Mouse (Mus musculus): ENCODE results near the gene Esrrg. TPM values are rescaled to one million over a fixed set of nuclear protein-coding genes. Genes with fewer than 3 reads are reported as not detected.
A peak's percentile ranks its signal among the peaks of the same experiment; 100 is the strongest.

Esrrg gene
- polyA plus RNA-seq, 1 experiment: 13.9 TPM

DNA sequence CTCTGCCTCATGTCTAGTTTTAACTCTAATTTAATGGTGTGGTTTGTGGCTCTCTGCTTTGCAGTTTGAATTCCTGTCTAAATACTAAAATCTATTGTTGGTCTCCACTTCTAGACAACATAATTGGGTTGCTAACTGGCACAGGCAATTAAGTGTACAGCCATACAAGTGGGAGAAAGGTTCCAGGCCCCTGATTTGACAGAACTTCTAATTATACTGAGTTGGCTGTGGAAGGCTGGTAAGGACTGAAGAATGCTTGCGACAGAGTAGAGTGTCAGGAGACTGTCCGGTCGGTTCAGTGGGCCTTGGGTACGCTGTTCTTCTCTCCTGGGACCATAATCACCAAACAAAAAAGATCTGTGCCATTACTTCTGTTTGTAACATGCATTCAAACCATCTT is 96.3 kb downstream of the Esrrg start:
- DNase-seq (ENCODE audit: extremely low spot score in 1 of 2, low spot score in 1 of 2): no peak

DNA sequence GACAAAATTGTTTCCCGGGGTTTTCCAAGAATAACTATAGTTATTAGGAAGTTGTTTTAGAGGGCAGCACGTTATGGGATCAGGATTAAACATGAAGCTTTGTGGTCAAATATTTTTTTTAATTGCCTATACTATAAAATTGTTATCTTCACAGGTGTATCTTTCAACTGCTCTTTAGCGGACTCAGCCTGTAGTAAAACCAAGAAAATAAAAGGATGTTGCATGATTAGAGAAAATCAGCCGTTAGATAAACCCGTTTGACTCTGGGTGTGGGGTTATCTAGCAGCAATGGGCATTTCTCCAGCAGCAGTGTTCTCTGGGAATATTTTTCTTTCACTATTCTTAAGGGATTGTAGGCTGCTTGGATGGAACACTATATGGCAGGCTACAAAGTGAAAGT is 96.8 kb downstream of the Esrrg start:
- DNase-seq (ENCODE audit: extremely low spot score in 1 of 2, low spot score in 1 of 2): no peak

DNA sequence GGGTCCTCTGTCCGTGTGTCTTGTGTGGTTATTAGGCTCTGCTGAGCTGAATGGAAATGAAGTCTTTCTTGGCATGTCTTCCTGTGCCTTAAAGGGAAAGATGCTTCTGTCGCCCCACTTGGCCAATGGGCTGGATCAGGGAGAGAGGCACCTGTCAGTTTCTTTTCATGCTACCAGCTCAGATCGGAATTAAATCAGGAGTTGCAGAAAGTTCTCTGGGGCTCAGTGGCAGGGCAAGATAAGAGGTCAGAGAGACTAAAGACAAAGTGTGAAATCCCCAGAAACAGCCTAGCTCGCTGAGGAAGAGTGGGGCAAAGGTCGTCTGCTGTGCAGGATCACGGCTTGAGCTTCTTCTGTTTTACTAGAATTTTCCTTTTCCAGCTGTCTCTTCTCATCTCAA is 97.5 kb downstream of the Esrrg start:
- DNase-seq (ENCODE audit: extremely low spot score in 1 of 2, low spot score in 1 of 2): no peak

DNA sequence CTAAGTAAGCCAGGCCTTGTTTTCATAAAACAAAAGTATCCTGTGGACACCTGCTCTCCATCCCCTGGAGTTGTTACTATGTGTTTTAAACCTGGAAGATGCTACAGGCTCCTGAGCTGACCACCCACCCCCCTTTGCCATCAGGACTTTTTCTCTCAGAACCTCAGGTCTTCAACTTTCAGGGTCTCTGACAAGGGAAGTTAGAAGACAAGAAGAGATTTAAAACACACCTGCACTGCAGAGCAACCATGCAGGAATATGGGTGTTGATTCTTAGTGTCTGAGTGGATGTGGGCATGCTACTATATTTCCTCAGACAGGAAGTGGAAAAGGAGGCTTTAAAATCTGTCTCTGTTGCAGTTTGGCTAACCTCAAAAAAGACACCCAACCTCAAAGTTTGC is 98.6 kb downstream of the Esrrg start:
- DNase-seq (ENCODE audit: extremely low spot score in 1 of 2, low spot score in 1 of 2): no peak

DNA sequence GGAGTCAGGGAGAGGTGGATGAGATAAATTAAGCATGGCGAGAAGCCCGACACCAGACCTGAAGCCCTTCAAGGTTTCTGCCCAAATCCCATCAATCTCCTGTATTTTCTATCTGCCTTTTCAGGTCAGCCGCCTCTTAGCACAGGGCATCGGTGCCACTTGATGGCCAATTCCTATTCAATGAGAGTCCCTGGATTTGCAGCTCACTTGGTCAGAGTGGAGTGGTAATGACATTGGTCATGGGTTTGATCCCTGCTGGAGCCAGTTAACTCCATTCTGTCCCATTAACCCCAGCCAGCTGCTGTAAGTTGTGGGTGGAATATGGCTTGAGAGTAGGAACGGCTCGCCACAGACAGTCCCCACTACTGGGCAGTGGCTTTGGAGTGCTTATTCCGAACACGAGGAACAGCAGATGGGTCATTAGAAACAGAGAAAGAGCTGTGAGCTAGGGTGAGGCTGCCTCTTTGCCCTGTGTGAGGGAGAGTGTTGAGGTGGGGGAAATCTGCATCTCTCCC is 101.9 kb downstream of the Esrrg start:
- DNase-seq (ENCODE audit: extremely low spot score in 1 of 2, low spot score in 1 of 2): no peak

DNA sequence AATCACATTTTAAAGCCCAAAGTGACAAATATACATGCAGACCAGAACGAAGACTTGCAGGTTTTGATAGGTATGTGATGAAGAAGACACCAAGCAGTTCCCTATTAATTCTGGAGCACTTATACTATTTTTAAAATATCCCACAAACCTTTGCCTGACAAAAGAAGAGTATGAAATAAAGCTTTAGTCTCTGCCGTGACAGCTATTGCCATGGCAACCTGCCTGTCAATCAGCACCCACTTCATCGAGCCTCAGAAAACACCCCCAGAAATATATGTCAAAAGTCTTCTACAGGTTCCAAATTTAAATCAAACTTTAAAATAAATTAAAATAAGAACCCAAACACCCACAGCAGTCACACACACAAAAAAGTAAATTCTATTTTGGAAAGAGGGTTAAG is 112.4 kb downstream of the Esrrg start:
- peak; percentile 33 to 47 for DNase-seq (ENCODE audit: extremely low spot score in 1 of 2, low spot score in 1 of 2)

DNA sequence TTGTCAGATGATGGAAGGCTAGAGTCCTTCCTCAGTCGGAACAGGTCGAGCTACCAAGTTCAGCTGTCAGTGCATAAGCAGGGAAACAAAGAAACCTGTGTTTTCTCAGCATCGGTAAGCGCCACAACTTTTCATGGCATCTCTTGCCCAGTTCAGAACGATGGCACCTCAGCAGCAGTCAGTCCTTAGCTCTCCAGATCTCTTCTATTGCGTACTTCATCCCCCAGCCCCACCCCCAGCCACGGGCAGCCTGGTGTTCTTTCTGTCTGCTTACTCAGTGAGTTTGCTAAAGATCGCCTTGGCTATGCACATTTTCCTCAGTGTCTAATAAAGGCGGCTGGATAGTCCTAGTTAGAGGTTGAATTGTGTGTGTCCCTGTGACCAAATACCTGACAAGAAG is 113.4 kb downstream of the Esrrg start:
- DNase-seq (ENCODE audit: extremely low spot score in 1 of 2, low spot score in 1 of 2): no peak

DNA sequence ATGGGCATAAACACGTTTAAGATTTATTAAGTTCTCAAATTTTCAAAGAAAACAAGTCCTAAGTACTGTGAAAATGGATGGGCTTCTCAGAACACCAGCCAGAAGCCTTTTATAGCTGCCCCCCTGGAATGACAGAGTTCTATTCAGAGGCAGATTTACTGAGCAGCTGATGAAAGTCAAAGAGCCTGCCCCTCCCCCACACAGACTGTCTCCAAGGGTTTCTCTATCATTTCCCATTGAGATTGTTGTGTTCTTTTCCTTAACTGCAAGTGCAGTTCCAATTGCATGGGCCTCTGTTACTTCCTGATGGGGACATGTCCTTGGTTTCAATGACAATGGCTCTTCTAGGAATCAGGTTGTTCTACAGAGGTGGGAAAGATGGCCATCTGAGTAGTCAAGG is 116.1 kb downstream of the Esrrg start:
- no peak for DNase-seq (ENCODE audit: extremely low spot score in 1 of 2, low spot score in 1 of 2)

DNA sequence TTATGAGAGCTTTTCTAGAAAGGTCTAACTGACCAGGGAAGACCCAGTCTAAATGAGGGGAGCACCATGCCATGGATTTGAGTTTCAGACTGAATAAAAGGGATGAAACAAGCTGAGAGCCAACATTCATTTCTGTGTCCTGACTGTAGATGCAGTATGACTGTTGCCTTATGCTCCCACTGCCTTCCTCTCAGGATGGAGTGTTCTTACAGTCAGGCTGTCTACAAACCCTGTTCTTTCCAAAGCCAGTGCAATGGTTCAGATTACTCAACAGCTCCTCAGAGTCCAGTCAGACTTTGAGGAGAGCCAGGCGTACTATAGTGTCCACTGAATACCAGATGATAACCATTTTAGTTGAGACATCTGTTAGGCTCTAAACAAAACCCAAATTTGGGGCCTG is 116.8 kb downstream of the Esrrg start:
- DNase-seq (ENCODE audit: extremely low spot score in 1 of 2, low spot score in 1 of 2): no peak

DNA sequence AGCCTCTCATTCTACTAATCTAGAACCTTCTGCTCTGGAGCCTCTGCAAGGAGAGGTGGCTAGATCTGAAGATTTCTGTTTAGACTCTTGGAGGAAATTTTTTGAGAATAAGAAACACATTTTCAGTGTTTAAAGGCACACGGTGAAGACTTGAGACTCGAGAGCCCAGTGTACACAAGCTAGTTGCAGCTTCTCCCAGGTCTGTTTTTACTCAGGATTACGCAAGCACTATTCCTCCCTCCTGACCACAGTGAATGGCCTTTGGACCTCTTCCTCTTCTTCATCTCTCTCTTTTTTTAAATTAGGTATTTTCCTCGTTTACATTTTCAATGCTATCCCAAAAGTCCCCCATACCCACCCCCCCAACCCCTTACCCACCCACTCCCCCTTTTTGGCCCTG is 122.6 kb downstream of the Esrrg start:
- DNase-seq (ENCODE audit: extremely low spot score in 1 of 2, low spot score in 1 of 2): no peak

DNA sequence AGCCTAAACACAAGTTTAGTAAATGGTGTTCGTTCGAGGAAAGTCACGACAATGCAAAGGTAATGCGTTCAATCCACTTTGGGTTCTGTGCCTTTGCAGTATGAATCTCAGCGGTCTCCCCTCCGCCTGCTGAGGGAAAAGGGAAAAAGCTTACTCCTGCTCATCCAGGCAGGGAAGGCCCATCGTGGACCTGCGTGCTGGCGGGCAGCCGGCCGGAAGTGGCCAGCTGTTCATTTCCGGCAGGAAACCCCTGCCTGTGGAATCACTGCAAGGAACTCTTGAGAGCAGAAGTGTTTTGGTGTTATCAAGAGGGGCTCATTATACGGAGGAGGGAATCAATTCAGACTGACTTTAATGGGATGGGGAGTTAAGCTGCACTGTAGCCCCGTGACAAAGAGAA is 127.9 kb downstream of the Esrrg start:
- DNase-seq (ENCODE audit: extremely low spot score in 1 of 2, low spot score in 1 of 2): no peak

DNA sequence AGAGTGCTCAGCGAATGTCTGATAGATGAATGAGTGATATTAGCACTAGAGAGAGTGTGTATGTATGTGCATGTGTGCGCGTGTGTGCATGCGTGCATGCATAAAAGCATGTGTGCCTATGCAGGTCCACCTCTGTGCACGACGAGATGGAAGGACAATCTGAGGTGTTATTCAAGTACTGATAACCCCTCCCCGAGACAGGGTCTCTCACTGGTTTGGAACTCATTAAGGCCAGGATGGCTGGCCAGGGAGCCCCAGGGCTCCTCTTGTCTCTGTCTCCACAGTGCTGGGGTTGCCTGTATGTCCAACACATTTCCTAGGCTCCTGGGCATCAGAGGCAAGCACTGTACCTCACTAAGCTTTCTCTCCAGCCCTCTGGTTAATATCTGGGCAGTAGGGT is 128.7 kb downstream of the Esrrg start:
- no peak for DNase-seq (ENCODE audit: extremely low spot score in 1 of 2, low spot score in 1 of 2)

DNA sequence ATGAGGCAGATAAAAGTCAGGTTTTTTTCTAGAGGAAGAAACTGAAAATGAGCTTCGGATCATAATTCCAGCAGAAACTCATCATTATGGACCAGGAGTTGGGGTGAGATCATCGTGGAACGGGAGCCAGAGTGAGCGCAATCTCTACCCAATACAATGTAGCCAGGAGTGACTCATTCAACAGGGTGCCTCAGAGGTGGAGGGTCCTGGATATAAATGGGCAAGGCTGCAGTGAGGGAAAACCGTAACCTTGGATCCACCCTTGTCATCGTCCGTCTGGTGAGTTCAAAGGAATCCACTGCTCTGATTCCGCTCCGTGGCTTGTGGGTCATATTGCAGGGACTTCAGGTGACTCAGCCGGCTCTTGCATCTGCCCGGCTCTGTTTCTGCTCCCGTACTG is 131.9 kb downstream of the Esrrg start:
- DNase-seq (ENCODE audit: extremely low spot score in 1 of 2, low spot score in 1 of 2): no peak

DNA sequence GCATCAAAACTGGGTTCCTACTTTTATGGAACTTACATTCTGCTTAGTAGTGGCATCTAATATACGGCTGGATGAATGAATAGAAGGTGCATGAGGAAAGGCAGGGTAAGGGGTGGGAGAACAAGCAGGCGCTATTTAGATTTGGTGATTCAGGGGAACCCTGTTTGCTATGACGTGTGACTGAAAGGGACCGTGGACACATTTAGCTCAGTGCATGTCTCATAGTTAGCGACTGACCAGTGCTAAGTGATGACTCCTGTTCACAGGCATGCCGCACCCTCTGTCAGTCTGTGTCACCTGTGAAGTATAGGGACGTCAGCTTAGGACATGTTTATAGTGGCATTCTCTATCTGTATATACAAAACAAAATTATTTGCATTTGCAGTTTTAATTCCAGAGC is 132.7 kb downstream of the Esrrg start:
- no peak for DNase-seq (ENCODE audit: extremely low spot score in 1 of 2, low spot score in 1 of 2)

DNA sequence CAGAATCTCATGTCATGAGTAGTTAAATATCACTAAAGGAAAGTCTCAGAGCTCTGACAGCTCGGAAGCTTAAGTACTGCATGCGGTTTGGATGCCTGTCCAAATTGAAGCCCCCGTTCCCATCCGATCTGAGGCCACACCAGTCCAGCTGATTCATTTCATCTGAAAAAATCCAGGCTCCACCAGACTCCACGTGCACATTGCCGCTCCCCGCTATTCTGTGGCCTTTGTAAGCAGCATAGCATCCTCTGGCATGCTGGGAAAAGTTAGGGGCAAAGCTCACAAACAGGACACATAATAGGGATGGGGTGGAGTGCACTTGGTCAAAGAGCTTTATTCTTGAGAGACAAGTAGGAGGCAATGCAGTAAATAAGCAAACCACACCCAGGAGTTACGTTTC is 133.5 kb downstream of the Esrrg start:
- no peak for DNase-seq (ENCODE audit: extremely low spot score in 1 of 2, low spot score in 1 of 2)

DNA sequence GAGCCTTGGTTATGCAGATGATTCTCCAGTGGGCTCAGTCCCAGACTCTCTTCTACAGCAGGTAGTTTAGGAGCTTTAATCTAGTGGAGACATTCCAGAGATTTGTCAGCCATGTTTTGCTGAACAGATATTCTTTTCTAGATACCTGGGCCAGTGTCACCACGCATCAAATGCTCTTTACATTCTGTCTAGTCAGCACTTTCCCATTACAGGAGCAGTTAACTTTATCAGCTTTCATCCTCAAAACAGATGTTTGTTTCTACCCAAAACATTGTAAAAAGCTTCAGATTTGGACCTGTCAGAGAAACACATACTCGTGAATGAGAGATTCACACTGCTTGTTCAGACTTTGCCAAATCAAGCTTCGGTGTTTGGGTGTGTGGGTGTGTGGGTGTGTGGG is 140.7 kb downstream of the Esrrg start:
- DNase-seq (ENCODE audit: extremely low spot score in 1 of 2, low spot score in 1 of 2): no peak

DNA sequence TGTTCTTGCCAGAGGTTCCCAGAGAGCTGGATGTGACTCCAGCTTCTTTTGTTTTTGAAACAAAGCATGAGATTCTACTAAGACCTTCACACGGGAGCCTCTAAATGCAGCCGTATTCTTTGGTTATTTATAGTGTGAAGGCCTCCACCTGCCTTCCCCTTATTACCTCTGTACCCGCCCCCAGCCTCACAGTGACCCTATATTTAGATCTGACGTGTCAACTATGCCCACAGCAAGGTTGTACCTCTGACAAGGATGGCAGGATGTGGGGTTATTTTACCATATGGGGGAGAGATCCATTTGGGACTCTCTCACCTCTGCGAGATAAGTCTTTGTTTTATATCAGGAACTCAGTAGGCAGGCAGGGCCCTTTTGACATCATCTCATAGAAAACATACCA is 141.3 kb downstream of the Esrrg start:
- no peak for DNase-seq (ENCODE audit: extremely low spot score in 1 of 2, low spot score in 1 of 2)

DNA sequence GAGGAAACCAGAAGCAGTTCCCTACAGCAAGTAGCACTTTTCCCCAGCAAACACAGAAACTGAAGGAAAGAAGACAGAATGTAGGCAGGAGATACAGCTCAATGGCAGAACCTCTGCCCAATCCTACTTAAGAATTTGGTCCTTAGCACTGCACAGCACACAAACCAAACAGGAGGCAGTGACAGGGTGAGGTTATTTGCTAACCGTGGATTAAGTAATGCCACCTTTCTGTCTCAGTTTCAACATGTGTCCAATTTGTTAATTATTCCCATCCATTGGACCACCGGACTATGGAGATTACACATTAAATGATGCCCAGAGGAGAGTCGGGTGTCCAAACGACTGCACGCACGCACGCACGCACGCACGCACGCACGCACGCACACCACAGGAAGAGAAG is 146.9 kb downstream of the Esrrg start:
- no peak for DNase-seq (ENCODE audit: extremely low spot score in 1 of 2, low spot score in 1 of 2)

DNA sequence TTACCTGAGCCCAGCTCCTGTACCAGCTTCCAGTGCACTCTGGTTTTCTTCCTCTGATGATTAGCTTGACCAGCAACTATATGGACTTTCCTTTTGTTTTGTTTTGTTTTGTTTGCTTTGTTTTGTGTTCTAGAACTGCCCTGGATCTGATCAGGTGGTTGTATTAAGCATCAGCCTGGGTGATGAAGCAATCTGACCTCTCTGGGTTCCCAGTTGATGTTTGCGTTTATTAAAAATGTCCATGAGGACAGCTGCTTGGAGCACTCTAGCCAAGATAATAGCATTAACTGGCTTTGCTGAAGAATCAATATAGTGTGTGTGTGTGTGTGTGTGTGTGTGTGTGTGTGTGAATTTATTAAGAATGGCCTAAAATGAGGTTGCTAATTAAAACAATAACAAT is 149.4 kb downstream of the Esrrg start:
- DNase-seq (ENCODE audit: extremely low spot score in 1 of 2, low spot score in 1 of 2): no peak

DNA sequence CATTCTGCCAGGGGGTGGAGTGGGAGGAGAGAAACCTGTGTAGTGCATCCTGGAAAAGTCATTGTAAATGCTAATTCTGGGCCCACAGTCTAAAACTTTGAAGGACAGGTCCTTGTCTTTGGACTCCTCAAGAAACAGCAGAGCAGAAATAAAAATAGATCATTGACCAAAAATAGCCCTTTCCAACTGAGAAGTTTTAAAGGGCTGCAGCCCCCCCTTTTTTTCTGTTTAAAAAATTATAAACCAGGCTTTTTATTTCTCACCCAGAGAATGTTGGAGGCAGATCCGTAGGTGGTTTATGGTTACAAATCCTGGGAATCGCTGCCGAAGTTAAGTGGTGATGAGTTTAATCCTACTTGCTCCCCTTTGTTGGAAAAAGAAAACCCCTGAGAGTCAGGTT is 150.0 kb downstream of the Esrrg start:
- DNase-seq (ENCODE audit: extremely low spot score in 1 of 2, low spot score in 1 of 2): no peak

DNA sequence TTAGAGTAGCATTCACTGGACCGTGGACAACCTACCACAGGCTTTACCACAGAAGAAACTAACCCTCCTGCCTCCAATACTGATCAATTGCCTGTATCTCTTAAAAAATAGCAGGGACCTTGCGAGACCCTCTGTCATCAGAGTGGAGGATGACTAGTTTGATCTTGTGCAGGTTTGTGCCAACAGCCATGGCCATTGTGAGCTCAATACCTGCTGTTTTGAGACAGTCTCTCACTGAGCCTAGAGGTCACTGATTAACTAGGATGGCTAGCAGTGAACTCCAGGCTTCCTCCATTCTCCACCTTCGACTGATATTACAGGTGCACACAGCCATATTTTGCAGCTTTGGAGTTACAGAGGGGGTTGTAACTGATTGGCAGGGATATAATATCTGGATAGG is 150.9 kb downstream of the Esrrg start:
- no peak for DNase-seq (ENCODE audit: extremely low spot score in 1 of 2, low spot score in 1 of 2)

DNA sequence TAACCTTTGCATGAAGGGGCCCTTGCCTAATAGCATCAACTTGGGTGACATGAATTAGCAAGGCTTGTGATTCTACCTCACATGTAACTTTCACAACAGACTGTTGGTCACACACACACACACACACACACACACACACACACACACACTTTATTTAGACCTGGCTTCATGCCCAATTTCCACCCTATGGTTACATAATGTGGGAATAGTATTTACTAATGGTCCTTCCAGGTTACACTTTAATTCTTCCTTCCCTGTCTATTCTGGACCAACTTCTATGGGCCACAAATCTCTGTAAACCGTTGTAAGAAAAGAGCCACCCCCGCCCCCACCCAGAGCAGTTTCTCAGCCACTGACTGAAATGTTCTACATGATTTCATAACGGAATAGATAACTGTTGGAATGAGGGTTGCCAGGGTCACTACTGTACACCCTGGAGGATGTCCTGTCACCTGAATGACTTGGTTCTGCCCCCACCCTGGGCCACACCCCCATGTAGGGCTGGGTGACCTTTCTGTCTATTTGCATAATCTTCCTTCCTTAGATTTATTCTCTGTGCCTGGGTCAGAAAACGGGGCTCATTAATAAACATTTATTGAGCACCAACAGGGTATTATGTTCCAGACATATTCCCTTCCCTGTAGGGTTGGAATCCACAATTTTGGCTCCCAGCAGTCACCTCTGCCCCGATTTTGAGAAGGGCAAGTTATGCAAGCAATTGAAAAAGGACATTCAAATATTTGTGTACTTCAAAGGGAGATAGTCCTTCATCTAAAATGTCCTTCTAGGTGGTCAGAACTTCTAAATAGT is 154.3 kb downstream of the Esrrg start:
- no peak for DNase-seq (ENCODE audit: extremely low spot score in 1 of 2, low spot score in 1 of 2)

DNA sequence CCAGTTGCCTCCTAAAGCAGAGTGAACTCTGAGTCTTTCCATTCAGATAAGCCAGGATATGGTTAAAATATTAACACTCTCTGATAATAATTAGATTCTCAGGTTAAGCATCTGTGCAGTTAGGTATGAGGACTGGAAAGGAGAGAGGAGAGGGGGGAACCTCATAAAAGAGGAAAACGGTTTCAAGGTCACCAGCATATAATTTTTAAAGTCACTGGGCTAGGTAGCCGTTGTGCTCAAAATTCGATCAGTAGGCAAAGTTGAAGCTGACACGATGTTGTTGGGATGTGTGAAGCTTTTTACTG is 154.8 kb downstream of the Esrrg start:
- no peak for DNase-seq (ENCODE audit: extremely low spot score in 1 of 2, low spot score in 1 of 2)

All from frontal cortex, adult 2 months (tissue).